Mouse (Mus musculus): ENCODE data around the gene Sec24c.

DNA sequence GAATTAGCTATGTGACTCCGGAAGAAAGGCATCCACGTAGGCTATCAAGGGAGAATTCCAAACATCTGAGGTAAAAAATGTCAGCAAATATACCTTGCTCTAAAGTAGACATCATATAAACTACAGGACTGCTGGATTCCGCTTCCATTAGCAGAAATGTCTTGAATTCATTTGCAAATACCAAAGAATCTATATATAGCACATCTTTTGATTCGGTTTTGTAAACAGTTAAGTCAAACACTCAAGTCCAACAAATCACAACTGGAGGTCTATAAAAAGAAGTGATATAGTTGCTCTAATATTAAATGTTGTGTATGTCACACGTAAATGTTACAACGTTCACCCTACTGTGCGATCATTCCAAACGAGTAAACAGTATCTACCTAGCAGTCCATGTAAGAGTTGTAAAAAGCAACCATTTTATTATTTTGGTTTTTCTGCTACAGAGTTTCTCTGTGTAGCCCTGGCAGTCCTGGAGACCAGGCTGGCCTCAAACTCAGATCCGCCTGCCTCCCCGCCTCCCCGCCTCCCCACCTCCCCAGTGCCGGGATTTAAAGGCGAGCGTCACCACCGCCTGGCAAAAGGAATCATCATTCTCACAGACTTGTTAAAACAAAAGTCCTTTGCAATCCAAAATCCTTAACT, 28.1 kb downstream of the Sec24c start:
- TF ChIP-seq CTCF (IDR thresholded peaks at IDR 0.05; ENCODE audit: control insufficient read depth, insufficient read depth, low read length) (no peak), POLR2A (IDR thresholded peaks at IDR 0.05; ENCODE audit: borderline replicate concordance, control insufficient read depth, low read depth, low read length) (no peak)
